ENCODE assay signal across 8 mouse cellular contexts in genomic region chr6:91685896-91686295, GRCm38 (mm10). TPM values are rescaled to one million over a fixed set of nuclear protein-coding genes. Genes with fewer than 3 reads are reported as not detected.
DNase-seq lines count a peak whose midpoint lies in the region; ATAC-seq and TF ChIP-seq lines count a peak whose summit lies in the region.

No protein-coding gene starts in this region.

- peak overlapping the region; percentile 92 for H3K4me2 ChIP-seq in forebrain, embryonic 14.5 days (ENCODE audit: low read length)
- peak overlapping the region; percentile 72 for H3K4me2 ChIP-seq in limb, embryonic 11.5 days (ENCODE audit: low read depth, severe bottlenecking)
- H3K4me2 ChIP-seq in neural tube, embryonic 15.5 days, result peak overlapping the region; percentile 86

- no peaks in the 10 kb centered on the region for H3K27me3 ChIP-seq in forebrain, embryonic 14.5 days (replicated peaks; ENCODE audit: control insufficient read depth, insufficient read depth, low read length)
- H3K27me3 ChIP-seq in limb, embryonic 11.5 days (ENCODE audit: control insufficient read depth, insufficient read depth, low read length), result no peaks in the 10 kb centered on the region
- no peaks in the 10 kb centered on the region for H3K27me3 ChIP-seq in neural tube, embryonic 15.5 days (replicated peaks)

- peaks cover 33% of the 10 kb centered on the region for H3K4me1 ChIP-seq in lung, adult 2 months (ENCODE audit: control insufficient read depth, insufficient read depth, low read length)
- peaks cover 21% of the 10 kb centered on the region for H3K4me1 ChIP-seq in forebrain, embryonic 14.5 days (ENCODE audit: control insufficient read depth, insufficient read depth, low read length)
- H3K4me1 ChIP-seq in limb, embryonic 11.5 days (ENCODE audit: control insufficient read depth, insufficient read depth, low read length), result peaks cover 20% of the 10 kb centered on the region; the same call in 1 of the 2 replicates
- H3K4me1 ChIP-seq in neural tube, embryonic 15.5 days, result peaks cover 67% of the 10 kb centered on the region

- peaks cover 7% of the 10 kb centered on the region; the same call in 1 of the 2 replicates for H3K36me3 ChIP-seq in forebrain, embryonic 14.5 days (ENCODE audit: control insufficient read depth, insufficient read depth, low read length)
- H3K36me3 ChIP-seq in limb, embryonic 11.5 days (ENCODE audit: control insufficient read depth, insufficient read depth, low read length), result no peaks in the 10 kb centered on the region
- no peaks in the 10 kb centered on the region for H3K36me3 ChIP-seq in neural tube, embryonic 15.5 days

- no peak for TF ChIP-seq CTCF in lung, adult 2 months (IDR thresholded peaks at IDR 0.05; ENCODE audit: insufficient read depth, low read length)

- H3K4me3 ChIP-seq in lung, adult 2 months (replicated peaks; ENCODE audit: extremely low read depth, low read depth, low read length), result peak overlapping the region; percentile 64
- peak overlapping the region; percentile 89; the same call in 1 of the 2 replicates for H3K4me3 ChIP-seq in forebrain, embryonic 14.5 days (ENCODE audit: low read depth, low read length)
- no peak overlapping the region for H3K4me3 ChIP-seq in limb, embryonic 11.5 days (ENCODE audit: low read depth, low read length)
- peak overlapping the region; percentile 63 for H3K4me3 ChIP-seq in neural tube, embryonic 15.5 days (replicated peaks)

- DNase-seq in lung, adult 2 months, result no peak
- no peak for DNase-seq in lung, postnatal 10 days
- DNase-seq in forebrain, embryonic 14.5 days (ENCODE audit: low spot score), result no peak
- no peak for DNase-seq in limb, embryonic 11.5 days (ENCODE audit: low spot score)
- DNase-seq in MN1 (ENCODE audit: low spot score), result no peak
- DNase-seq in gastrocnemius, adult 8-10 months (ENCODE audit: low spot score in 2 of 2), result no peak
- no peak for DNase-seq in thymus, postnatal 4 days

- no peaks in the 10 kb centered on the region for H3K9me3 ChIP-seq in forebrain, embryonic 14.5 days (replicated peaks; ENCODE audit: control insufficient read depth, low read length)
- no peaks in the 10 kb centered on the region for H3K9me3 ChIP-seq in limb, embryonic 11.5 days (ENCODE audit: control insufficient read depth, low read length)
- no peaks in the 10 kb centered on the region for H3K9me3 ChIP-seq in neural tube, embryonic 15.5 days (replicated peaks)

- no peak overlapping the region for H3K27ac ChIP-seq in forebrain, embryonic 14.5 days (ENCODE audit: low read depth, low read length)
- H3K27ac ChIP-seq in limb, embryonic 11.5 days (replicated peaks; ENCODE audit: low read depth, low read length), result no peak overlapping the region
- H3K27ac ChIP-seq in neural tube, embryonic 15.5 days (replicated peaks), result no peak overlapping the region; the same call in 1 of the 2 replicates

- WGBS in lung, adult 2 months, result 46% methylated on average over 7 of the region's 7 CpGs
- WGBS in forebrain, embryonic 14.5 days, result 86% methylated on average over 7 of the region's 7 CpGs
- 71% methylated on average over 7 of the region's 7 CpGs for WGBS in limb, embryonic 11.5 days
- WGBS in neural tube, embryonic 15.5 days, result 78% methylated on average over 7 of the region's 7 CpGs

- H3K9ac ChIP-seq in forebrain, embryonic 14.5 days (ENCODE audit: low read length), result no peak overlapping the region
- no peak overlapping the region for H3K9ac ChIP-seq in limb, embryonic 11.5 days (ENCODE audit: low read length)
- H3K9ac ChIP-seq in neural tube, embryonic 15.5 days (replicated peaks), result peak overlapping the region; percentile 69

- no peak for ATAC-seq in forebrain, embryonic 14.5 days
- ATAC-seq in limb, embryonic 11.5 days (ENCODE audit: insufficient number of reproducible peaks, low FRiP score, low TSS enrichment, low read depth), result no peak
- ATAC-seq in neural tube, embryonic 15.5 days (ENCODE audit: low FRiP score), result no peak

- no peak for TF ChIP-seq POLR2A in lung, adult 2 months (IDR thresholded peaks at IDR 0.05; ENCODE audit: borderline replicate concordance, extremely low read depth, low read depth, low read length)

RNA-seq across cellular contexts. Expression of gene Slc6a6, which starts 2.0 kb away (rescaled TPM):
- polyA plus RNA-seq in lung, adult 2 months (2012; rRNA removed), result 178 and 228 TPM in 2 replicates
- 45.6 and 71.7 TPM in 2 replicates for polyA plus RNA-seq in forebrain, embryonic 14.5 days (2014; fragmentation: Nextera tagmentation; extraction: Ambion mirVana)
- 34.4 and 36.1 TPM in 2 replicates for polyA plus RNA-seq in limb, embryonic 11.5 days (2014; fragmentation: Nextera tagmentation; extraction: Ambion mirVana)
- 89.5 and 102 TPM in 2 replicates for polyA plus RNA-seq in neural tube, embryonic 15.5 days (2015; fragmentation: Nextera tagmentation; extraction: Ambion mirVana)
- 10 to 100 TPM; 66.0 to 81.7 (median 77.6) TPM for total RNA-seq in gastrocnemius, adult 8-10 months (2022)
